Mouse (Mus musculus): ENCODE results near the gene Syt1. TPM values are rescaled to one million over a fixed set of nuclear protein-coding genes. Genes with fewer than 3 reads are reported as not detected.

The Syt1 gene
- polyA plus RNA-seq (2015; fragmentation: Nextera tagmentation; extraction: Ambion mirVana): 0.08 and 0.14 TPM in 2 replicates

- no peaks in the 10 kb centered on the region for H3K36me3 ChIP-seq
- no peaks in the 10 kb centered on the region for H3K9me3 ChIP-seq (replicated peaks)
- H3K27ac ChIP-seq: no peak within 1 kb of the TSS
- peak within 1 kb of the TSS; percentile 40 for H3K4me2 ChIP-seq
- no peak within 1 kb of the TSS for H3K9ac ChIP-seq
- ATAC-seq (ENCODE audit: low read depth) (peak; percentile 47), DNase-seq (no peak)
- peaks cover 27% of the 10 kb centered on the region for H3K27me3 ChIP-seq
- H3K4me3 ChIP-seq (replicated peaks): peak within 1 kb of the TSS; percentile 16; the same call in 1 of the 2 replicates
- no peaks in the 10 kb centered on the region for H3K4me1 ChIP-seq (replicated peaks)
- WGBS (ENCODE audit: insufficient replicate concordance): 4% methylated on average over 37 of the region's 37 CpGs
Measured at GRCm38 (mm10) chr10:109010241-109011193, at the start of gene Syt1. Gene Syt1 (minus strand): TSS chr10:109010982.

GRCm38 (mm10) chr10:109056500-109056899, 45.7 kb upstream of the Syt1 start:
- no peak for ATAC-seq (ENCODE audit: low read depth)
- Histone ChIP-seq H3K36me3 (no peaks in the 10 kb centered on the region), H3K4me2 (no peak overlapping the region), H3K4me1 (replicated peaks) (no peaks in the 10 kb centered on the region), H3K27ac (no peak overlapping the region), H3K9ac (no peak overlapping the region), H3K4me3 (replicated peaks) (no peak overlapping the region), H3K9me3 (replicated peaks) (no peaks in the 10 kb centered on the region), H3K27me3 (no peaks in the 10 kb centered on the region)
- 71% methylated on average over 6 of the region's 6 CpGs for WGBS (ENCODE audit: insufficient replicate concordance)
- DNase-seq: no peak

GRCm38 (mm10) chr10:109047537-109047936, 36.8 kb upstream of the Syt1 start:
- Histone ChIP-seq H3K27ac (no peak overlapping the region), H3K36me3 (no peaks in the 10 kb centered on the region), H3K4me2 (no peak overlapping the region), H3K27me3 (no peaks in the 10 kb centered on the region), H3K9me3 (replicated peaks) (no peaks in the 10 kb centered on the region), H3K4me1 (replicated peaks) (no peaks in the 10 kb centered on the region), H3K9ac (no peak overlapping the region), H3K4me3 (replicated peaks) (no peak overlapping the region)
- DNase-seq (no peak), ATAC-seq (ENCODE audit: low read depth) (no peak)
- WGBS (ENCODE audit: insufficient replicate concordance): 54% methylated on average over 5 of the region's 5 CpGs

GRCm38 (mm10) chr10:109046988-109047387, 36.2 kb upstream of the Syt1 start:
- H3K4me3 ChIP-seq (replicated peaks): no peak overlapping the region
- no peak overlapping the region for H3K9ac ChIP-seq
- H3K9me3 ChIP-seq (replicated peaks): no peaks in the 10 kb centered on the region
- no peak for ATAC-seq (ENCODE audit: low read depth)
- 58% methylated on average over 2 of the region's 2 CpGs for WGBS (ENCODE audit: insufficient replicate concordance)
- no peaks in the 10 kb centered on the region for H3K36me3 ChIP-seq
- H3K27ac ChIP-seq: no peak overlapping the region
- H3K4me1 ChIP-seq (replicated peaks): no peaks in the 10 kb centered on the region
- no peak overlapping the region for H3K4me2 ChIP-seq
- DNase-seq: no peak
- H3K27me3 ChIP-seq: no peaks in the 10 kb centered on the region

- Histone ChIP-seq H3K4me2 (peak overlapping the region; percentile 40), H3K4me1 (replicated peaks) (no peaks in the 10 kb centered on the region), H3K27me3 (peaks cover 27% of the 10 kb centered on the region), H3K27ac (no peak overlapping the region), H3K9ac (no peak overlapping the region), H3K36me3 (no peaks in the 10 kb centered on the region), H3K9me3 (replicated peaks) (no peaks in the 10 kb centered on the region), H3K4me3 (replicated peaks) (peak overlapping the region; percentile 5; the same call in 1 of the 2 replicates)
- WGBS (ENCODE audit: insufficient replicate concordance): 2% methylated on average over 29 of the region's 29 CpGs
- ATAC-seq (ENCODE audit: low read depth): no peak
- DNase-seq: no peak
Measured at GRCm38 (mm10) chr10:109011226-109012165, 714 bp upstream of the Syt1 start.

GRCm38 (mm10) chr10:109009831-109010230, 951 bp downstream of the Syt1 start:
- ATAC-seq (ENCODE audit: low read depth): no peak
- no peaks in the 10 kb centered on the region for H3K9me3 ChIP-seq (replicated peaks)
- H3K4me3 ChIP-seq (replicated peaks): no peak overlapping the region
- no peak for DNase-seq
- no peak overlapping the region for H3K4me2 ChIP-seq
- no peaks in the 10 kb centered on the region for H3K4me1 ChIP-seq (replicated peaks)
- WGBS (ENCODE audit: insufficient replicate concordance): 0% methylated on average over 1 of the region's 1 CpGs
- peaks cover 27% of the 10 kb centered on the region for H3K27me3 ChIP-seq
- no peak overlapping the region for H3K9ac ChIP-seq
- H3K36me3 ChIP-seq: no peaks in the 10 kb centered on the region
- no peak overlapping the region for H3K27ac ChIP-seq

GRCm38 (mm10) chr10:109008456-109008855, 2.3 kb downstream of the Syt1 start:
- no peak for DNase-seq
- H3K4me2 ChIP-seq: no peak overlapping the region
- no peaks in the 10 kb centered on the region for H3K4me1 ChIP-seq (replicated peaks)
- no peak for ATAC-seq (ENCODE audit: low read depth)
- no peak overlapping the region for H3K4me3 ChIP-seq (replicated peaks)
- H3K27ac ChIP-seq: no peak overlapping the region
- H3K36me3 ChIP-seq: no peaks in the 10 kb centered on the region
- peaks cover 27% of the 10 kb centered on the region for H3K27me3 ChIP-seq
- H3K9me3 ChIP-seq (replicated peaks): no peaks in the 10 kb centered on the region
- H3K9ac ChIP-seq: no peak overlapping the region
- 82% methylated on average over 13 of the region's 13 CpGs for WGBS (ENCODE audit: insufficient replicate concordance)

GRCm38 (mm10) chr10:109003482-109003881, 7.3 kb downstream of the Syt1 start:
- ATAC-seq (ENCODE audit: low read depth) (no peak), DNase-seq (no peak)
- no peak overlapping the region for H3K27ac ChIP-seq
- no peak overlapping the region for H3K4me2 ChIP-seq
- H3K36me3 ChIP-seq: no peaks in the 10 kb centered on the region
- no peaks in the 10 kb centered on the region for H3K27me3 ChIP-seq
- no peak overlapping the region for H3K4me3 ChIP-seq (replicated peaks)
- H3K9ac ChIP-seq: no peak overlapping the region
- no peaks in the 10 kb centered on the region for H3K9me3 ChIP-seq (replicated peaks)
- WGBS (ENCODE audit: insufficient replicate concordance): 58% methylated on average over 4 of the region's 4 CpGs
- H3K4me1 ChIP-seq (replicated peaks): no peaks in the 10 kb centered on the region

GRCm38 (mm10) chr10:108987250-108987649, 23.5 kb downstream of the Syt1 start:
- peaks cover 4% of the 10 kb centered on the region; the same call in 1 of the 2 replicates for H3K9me3 ChIP-seq (replicated peaks)
- H3K4me2 ChIP-seq: no peak overlapping the region
- no peaks in the 10 kb centered on the region for H3K27me3 ChIP-seq
- no peaks in the 10 kb centered on the region for H3K4me1 ChIP-seq (replicated peaks)
- ATAC-seq (ENCODE audit: low read depth) (no peak), DNase-seq (no peak)
- no peaks in the 10 kb centered on the region for H3K36me3 ChIP-seq
- H3K4me3 ChIP-seq (replicated peaks): no peak overlapping the region
- 80% methylated on average over 2 of the region's 2 CpGs for WGBS (ENCODE audit: insufficient replicate concordance)
- H3K9ac ChIP-seq: no peak overlapping the region
- H3K27ac ChIP-seq: no peak overlapping the region

GRCm38 (mm10) chr10:108979660-108980059, 31.1 kb downstream of the Syt1 start:
- H3K4me2 ChIP-seq: no peak overlapping the region
- no peak overlapping the region for H3K9ac ChIP-seq
- H3K36me3 ChIP-seq: no peaks in the 10 kb centered on the region
- H3K27ac ChIP-seq: no peak overlapping the region
- H3K4me1 ChIP-seq (replicated peaks): no peaks in the 10 kb centered on the region
- no peak overlapping the region for H3K4me3 ChIP-seq (replicated peaks)
- no peaks in the 10 kb centered on the region for H3K27me3 ChIP-seq
- no peak for DNase-seq
- 71% methylated on average over 6 of the region's 6 CpGs for WGBS (ENCODE audit: insufficient replicate concordance)
- no peaks in the 10 kb centered on the region for H3K9me3 ChIP-seq (replicated peaks)
- no peak for ATAC-seq (ENCODE audit: low read depth)

- Histone ChIP-seq H3K9ac (no peak overlapping the region), H3K9me3 (replicated peaks) (peaks cover 7% of the 10 kb centered on the region; the same call in 1 of the 2 replicates), H3K4me1 (replicated peaks) (no peaks in the 10 kb centered on the region), H3K4me2 (no peak overlapping the region), H3K27ac (no peak overlapping the region), H3K27me3 (no peaks in the 10 kb centered on the region), H3K36me3 (no peaks in the 10 kb centered on the region), H3K4me3 (replicated peaks) (no peak overlapping the region)
- DNase-seq: no peak
- no peak for ATAC-seq (ENCODE audit: low read depth)
- 80% methylated on average over 5 of the region's 5 CpGs for WGBS (ENCODE audit: insufficient replicate concordance)
Measured at GRCm38 (mm10) chr10:108954952-108955351, 55.8 kb downstream of the Syt1 start.

All from liver, embryonic 13.5 days (tissue).